Mouse (Mus musculus) macrophage (primary cell): ENCODE data around the gene 4931422A03Rik. TPM values are rescaled to one million over a fixed set of nuclear protein-coding genes. Genes with fewer than 3 reads are reported as not detected.
"Not testable (repeated sequence)": the region's sequence is repeated elsewhere in the genome, so short reads cannot be mapped to it uniquely, and the experiment has no call there.

Source experiments
- H3K27ac ChIP-seq: fragments of 350-480 bp; formaldehyde crosslinking; 2 replicates; pipeline ENCODE4 v1.9.0; 2021
- H3K36me3 ChIP-seq: fragments of 350-480 bp; formaldehyde crosslinking; 2 replicates; pipeline ENCODE4 v1.9.0; 2021; ENCODE audit errors: inconsistent target
- H3K4me3 ChIP-seq: fragments of 350-480 bp; formaldehyde crosslinking; 2 replicates; pipeline ENCODE4 v1.9.0; 2021; ENCODE audit errors: inconsistent target
- H3K79me2 ChIP-seq: fragments of 350-480 bp; formaldehyde crosslinking; 2 replicates; pipeline ENCODE4 v1.9.0; 2021; ENCODE audit errors: inconsistent target
- WGBS: methylation state at CpG from one replicate; pipeline ENCODE4 v1.1.7; 2026; ENCODE audit warnings: inconsistent platforms; ENCODE audit not compliant: missing documents; 5-methylcytosine and 5-hydroxymethylcytosine counted together
- polyA plus RNA-seq: library from polyadenylated mRNA; stranded (reverse); fragments of 250-400 nt; gene quantifications from 3 replicates; pipeline ENCODE4 v1.2.4, GENCODE M21; 2018; ENCODE audit warnings: inconsistent platforms

Gene 4931422A03Rik
- polyA plus RNA-seq, 1 experiment from 2014 or later, result not detected

DNA sequence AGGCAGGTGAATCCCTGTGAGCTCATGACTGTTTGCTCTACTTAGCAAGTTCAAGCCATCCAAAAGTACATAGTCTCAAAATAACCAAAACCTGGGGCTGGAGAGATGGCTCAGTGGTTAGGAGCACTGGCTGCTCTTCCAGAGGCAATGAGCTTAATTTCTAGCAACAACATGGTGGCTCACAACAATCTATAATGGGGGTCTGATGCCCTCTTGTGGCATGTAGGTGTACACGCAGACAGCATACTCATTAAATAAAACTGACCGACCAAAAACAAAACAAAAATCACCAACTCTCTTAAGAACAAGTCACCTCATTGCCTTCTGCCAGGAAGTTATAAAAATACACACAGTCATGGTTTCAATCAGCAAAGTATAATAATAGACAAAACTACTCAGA, 27.1 kb downstream of the 4931422A03Rik start:
- no peak overlapping the region for H3K27ac ChIP-seq
- H3K4me3 ChIP-seq, result no peak overlapping the region
- H3K79me2 ChIP-seq, result no peaks in the 10 kb centered on the region
- WGBS, result 10% methylated on average over 2 of the region's 2 CpGs
- H3K36me3 ChIP-seq, result no peaks in the 10 kb centered on the region

DNA sequence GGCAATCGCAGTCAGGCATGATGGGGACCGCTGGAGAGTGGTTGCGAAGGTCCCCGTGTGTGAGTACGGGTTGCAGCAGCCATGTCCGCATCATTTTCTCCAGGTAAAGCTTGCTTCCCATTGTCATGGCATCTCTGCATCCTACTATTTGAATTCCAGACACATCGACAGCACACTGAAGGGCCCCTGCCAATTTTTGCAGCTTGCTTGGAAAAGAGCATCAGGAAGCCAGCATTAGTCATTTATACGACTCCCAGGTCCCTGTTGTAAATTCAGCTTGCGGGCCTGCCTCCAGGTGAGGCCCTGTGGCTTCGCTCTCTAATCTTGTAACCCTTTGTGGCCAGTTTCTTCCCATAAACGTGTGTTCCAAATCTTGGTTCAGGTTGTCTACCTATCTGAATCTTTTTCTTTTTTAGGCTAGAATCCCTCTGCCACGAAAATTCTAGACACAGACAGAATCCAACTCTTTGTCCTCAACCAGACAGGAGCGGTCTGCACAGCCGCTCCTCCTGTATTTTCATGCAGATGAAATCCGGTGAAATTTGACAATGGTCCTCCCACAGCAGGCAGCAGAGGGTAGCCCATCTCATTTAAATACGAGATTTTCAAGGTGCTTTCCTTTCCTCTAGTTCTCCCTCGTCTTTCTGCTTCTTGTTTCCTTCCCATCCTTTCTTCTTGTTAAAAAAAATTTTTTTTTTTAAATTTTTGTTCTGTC, 35.4 kb downstream of the 4931422A03Rik start:
- Histone ChIP-seq H3K4me3 (no peak overlapping the region), H3K27ac (no peak overlapping the region), H3K36me3 (no peaks in the 10 kb centered on the region), H3K79me2 (no peaks in the 10 kb centered on the region)
- WGBS, result 92% methylated on average over 17 of the region's 17 CpGs

DNA sequence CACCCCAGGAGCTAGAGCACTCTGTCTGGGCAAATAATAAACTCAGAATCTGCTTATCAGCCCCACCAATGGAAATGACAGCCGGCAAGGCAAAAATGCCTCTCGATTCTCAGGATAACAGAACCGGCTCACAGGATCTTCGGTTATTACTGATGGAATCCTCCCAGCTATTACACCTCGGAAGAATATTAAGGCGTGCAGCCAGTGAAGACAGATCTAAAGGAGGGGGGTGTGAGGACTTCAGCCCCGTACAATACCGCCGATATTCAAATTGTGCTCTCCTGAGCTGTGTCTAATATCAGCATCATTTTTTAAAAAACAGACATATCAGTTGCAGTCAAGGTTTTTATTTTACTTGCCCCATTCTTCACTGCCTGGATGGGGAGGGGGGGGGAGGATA, 36.0 kb downstream of the 4931422A03Rik start:
- WGBS, result 93% methylated on average over 9 of the region's 9 CpGs
- no peak overlapping the region for H3K27ac ChIP-seq
- H3K79me2 ChIP-seq, result no peaks in the 10 kb centered on the region
- H3K36me3 ChIP-seq, result no peaks in the 10 kb centered on the region
- no peak overlapping the region for H3K4me3 ChIP-seq

DNA sequence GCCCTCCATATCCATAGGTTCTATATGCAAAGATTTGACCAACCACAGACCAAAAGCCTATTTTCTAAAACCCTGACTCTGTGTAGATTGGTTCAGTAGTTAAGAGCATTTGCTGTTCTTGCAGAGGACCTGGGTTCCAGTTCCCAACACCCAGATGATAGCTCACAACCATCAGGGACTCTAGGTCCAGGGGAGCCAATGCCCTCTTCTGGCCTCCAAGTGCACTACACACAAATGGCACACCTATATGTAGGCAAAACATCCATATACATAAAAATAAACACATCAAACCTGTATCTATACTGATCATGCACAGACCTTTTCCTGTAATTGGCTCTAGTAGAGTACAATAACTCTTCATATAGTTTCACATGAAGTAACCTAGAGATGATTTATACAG, 36.9 kb downstream of the 4931422A03Rik start:
- Histone ChIP-seq H3K79me2 (no peaks in the 10 kb centered on the region), H3K27ac (no peak overlapping the region), H3K4me3 (no peak overlapping the region), H3K36me3 (no peaks in the 10 kb centered on the region)

DNA sequence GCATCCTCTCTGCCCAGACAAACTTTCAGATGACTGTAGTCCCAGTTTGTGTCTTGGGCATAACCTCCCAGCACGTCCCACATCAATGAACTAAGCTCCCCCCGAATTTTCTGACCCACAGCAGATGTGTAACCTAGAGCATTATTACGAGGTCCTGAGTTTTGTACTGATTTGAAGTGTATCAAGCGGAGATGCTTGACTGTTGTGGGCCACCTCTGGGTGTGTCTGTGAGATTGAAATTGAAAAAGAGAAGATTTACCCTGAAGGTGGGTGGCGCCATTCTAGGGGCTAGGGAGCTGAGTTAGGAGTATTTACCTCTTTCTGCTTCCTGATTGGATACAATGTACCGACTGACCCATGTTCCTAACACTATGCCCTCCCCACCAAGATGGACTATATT, 38.4 kb downstream of the 4931422A03Rik start:
- WGBS, result 92% methylated on average over 6 of the region's 6 CpGs
- no peaks in the 10 kb centered on the region for H3K79me2 ChIP-seq
- H3K4me3 ChIP-seq, result no peak overlapping the region
- no peak overlapping the region for H3K27ac ChIP-seq
- H3K36me3 ChIP-seq, result no peaks in the 10 kb centered on the region

DNA sequence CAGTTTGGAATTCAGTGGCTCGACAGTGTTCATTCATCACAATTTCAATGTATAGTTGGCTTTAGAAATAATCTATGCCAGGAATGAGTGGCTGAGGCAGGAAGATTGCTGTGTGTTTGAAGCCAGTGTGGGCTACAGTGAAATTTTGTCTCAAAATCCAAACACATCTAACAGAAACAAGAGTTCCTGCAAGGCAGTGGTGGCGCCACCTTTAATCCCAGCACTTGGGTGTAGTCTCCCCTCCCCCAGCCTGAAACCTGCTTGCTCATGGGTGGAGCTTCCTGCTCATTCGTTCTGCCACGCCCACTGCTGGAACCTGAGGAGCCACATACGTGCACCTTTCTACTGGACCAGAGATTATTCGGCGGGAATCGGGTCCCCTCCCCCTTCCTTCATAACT, 40.6 kb downstream of the 4931422A03Rik start:
- not testable (repeated sequence) for H3K27ac ChIP-seq, H3K4me3 ChIP-seq, H3K36me3 ChIP-seq, H3K79me2 ChIP-seq
- WGBS, result 85% methylated on average over 8 of the region's 8 CpGs

DNA sequence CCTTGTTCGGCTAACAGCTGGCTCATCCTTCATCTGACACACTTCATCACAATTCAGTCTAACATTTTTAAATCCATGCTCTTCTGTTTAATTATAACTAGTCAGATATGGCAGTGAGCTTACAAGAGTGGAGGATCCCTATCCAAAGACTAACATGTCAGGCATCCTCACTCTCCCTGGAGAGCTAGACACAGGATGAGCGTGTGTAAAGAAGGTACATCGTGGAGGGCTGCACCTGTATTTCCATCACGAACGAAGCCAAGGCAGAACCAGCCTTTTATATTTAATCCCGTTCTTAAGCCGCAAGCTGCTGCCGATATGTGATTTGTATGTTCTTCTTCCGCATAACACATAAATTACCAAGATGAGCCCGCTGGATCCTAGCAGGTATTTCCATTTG, 45.0 kb downstream of the 4931422A03Rik start:
- 89% methylated on average over 10 of the region's 10 CpGs for WGBS
- H3K27ac ChIP-seq, result no peak overlapping the region
- peaks cover 41% of the 10 kb centered on the region for H3K36me3 ChIP-seq
- no peak overlapping the region for H3K4me3 ChIP-seq
- H3K79me2 ChIP-seq, result peaks cover 4% of the 10 kb centered on the region; the same call in 1 of the 2 replicates

DNA sequence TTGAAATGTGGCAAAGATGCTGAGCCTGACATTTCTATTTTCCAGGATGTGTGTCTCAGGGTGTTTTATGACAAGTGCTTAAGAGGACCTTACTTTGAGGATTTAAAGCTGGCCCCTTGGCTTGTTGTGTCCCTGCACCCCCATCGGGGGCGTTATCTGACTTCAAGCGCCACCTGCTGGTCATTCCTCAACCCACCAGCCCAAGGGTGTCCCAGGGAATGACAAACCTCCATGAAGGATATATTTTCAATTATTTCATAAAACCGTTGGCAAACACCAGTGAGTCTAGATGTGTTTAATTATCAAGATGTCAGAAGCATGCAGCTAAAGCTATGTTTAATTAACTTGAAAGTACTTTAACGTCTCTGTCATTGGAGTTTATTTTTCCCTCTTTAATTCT, 45.9 kb downstream of the 4931422A03Rik start:
- 24% methylated on average over 5 of the region's 5 CpGs for WGBS
- H3K27ac ChIP-seq, result no peak overlapping the region

DNA sequence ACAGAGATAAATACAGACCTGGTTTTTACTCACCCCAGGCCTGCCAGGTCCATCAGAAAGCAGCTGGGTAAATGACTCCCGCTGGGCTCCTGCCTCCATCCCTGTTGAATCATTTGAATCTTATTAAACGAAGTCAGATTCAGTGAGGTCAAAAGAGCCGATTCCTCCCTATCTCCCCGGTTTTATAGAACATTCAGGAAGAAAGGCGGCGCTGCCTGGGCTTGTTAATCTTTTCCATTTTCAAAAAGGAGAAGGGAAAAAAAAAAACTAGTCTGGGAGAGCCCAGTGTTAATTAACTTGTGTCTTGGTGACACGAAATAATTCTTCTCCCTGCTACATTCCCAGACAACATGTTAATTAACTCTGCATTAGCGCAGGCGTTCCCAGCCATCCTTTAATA, 50.4 kb downstream of the 4931422A03Rik start:
- peaks cover 72% of the 10 kb centered on the region for H3K36me3 ChIP-seq
- H3K4me3 ChIP-seq, result no peak overlapping the region
- WGBS, result 88% methylated on average over 8 of the region's 9 CpGs
- H3K27ac ChIP-seq, result no peak overlapping the region
- peaks cover 59% of the 10 kb centered on the region for H3K79me2 ChIP-seq

More for the DNA sequence above, 45.9 kb downstream of the 4931422A03Rik start:
- Histone ChIP-seq H3K4me3 (no peak overlapping the region), H3K79me2 (peaks cover 13% of the 10 kb centered on the region; the same call in 1 of the 2 replicates), H3K36me3 (peaks cover 50% of the 10 kb centered on the region)

DNA sequence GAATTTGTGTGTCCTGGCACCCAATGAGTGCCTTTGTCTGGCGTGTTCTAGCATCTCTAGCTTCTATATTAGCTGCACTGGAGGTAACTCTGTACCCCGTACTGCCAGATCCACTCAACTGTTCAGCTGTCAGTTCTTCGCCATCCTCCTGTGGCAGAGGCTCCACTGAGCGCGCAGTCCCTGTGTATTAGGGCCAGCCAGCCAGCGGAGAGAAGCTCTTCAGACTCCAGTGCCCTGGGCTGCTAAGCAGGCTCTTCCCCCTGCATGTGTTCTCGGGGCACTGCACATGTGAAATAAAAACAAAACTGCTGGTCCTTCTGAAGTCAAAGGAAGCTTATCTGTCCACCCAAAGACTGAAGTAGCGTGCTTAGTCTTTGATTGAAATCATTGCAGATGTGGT, 50.9 kb downstream of the 4931422A03Rik start:
- Histone ChIP-seq H3K27ac (no peak overlapping the region), H3K79me2 (peaks cover 64% of the 10 kb centered on the region), H3K4me3 (no peak overlapping the region), H3K36me3 (peaks cover 68% of the 10 kb centered on the region)
- WGBS, result 84% methylated on average over 8 of the region's 8 CpGs

DNA sequence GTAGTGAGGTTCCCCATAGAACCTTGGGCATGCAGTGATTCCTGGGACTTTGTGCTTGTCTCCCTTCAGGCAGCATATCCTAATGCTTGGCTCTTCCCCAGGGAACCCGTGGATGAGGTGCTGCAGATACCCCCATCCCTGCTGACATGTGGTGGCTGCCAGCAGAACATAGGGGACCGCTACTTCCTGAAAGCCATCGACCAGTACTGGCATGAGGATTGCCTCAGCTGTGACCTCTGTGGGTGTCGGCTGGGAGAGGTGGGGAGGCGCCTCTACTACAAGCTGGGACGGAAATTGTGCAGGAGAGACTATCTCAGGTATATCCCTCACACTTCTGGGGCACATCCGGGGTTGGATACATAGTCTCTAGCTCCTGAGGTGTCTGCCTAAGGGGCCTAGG, 52.3 kb downstream of the 4931422A03Rik start:
- WGBS, result 8% methylated on average over 7 of the region's 7 CpGs
- H3K4me3 ChIP-seq, result no peak overlapping the region
- H3K36me3 ChIP-seq, result peaks cover 63% of the 10 kb centered on the region
- peaks cover 77% of the 10 kb centered on the region for H3K79me2 ChIP-seq
- no peak overlapping the region for H3K27ac ChIP-seq

DNA sequence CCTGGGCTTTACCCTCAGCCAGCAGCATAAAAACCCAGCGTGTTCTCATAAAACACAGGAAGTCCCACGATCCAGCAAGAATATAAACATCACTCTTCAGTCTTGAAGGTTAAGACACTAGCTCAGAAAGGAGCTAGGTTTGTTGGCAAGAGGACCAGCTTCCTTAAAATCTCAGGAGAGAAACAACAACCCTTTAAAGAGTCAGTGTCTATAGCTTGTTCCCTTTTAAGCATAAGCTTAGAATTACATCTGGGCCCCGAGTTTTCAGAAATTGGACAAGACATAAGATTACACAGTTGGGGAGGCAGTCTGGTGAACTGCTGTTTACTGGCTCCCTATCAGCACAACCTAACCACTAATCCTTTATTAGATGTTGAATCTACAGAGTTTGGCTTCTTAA, 56.3 kb downstream of the 4931422A03Rik start:
- 2% methylated on average over 3 of the region's 3 CpGs for WGBS
- H3K27ac ChIP-seq, result peak overlapping the region; percentile 95

DNA sequence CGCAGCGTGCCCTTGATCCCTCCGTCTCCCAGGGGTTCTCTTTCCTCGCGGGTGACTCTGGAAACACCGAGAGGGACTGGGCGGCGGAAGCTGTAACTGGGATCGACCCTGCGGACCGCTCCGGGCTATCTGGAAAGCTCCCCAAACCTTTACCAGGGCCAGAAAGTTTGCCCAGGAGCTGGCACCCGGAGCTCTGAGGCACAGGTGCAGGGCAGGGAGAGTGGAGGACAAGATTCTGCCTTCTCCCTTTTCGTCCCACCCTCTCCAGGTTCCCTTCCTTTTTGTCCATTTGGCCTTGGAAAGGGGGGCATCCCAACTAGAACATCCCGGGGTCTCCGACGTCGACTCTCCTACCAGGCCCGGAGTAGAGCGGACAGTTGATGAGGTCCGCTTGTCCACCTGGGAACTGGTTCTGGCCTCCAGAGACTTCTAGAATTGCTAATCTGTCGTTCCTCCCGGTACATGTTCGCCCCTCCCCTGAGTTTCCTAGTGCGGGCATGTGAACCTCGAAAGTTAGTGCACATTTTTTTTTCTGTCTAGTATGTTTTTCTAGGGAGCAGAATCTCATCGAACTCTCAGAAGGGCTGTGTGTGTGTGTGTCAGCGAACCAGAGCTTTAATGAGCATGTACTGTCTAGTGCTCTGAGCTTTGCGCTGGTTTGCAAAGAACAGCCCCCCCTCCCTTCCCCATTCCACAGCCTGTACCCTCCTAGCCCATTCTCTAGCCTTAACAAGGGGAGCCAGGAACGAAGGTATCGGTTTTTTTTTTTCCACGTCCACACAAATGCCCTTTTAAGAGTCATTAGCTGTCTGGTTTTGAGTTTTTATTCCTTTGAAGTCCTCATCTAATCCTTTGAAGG, 57.1 kb downstream of the 4931422A03Rik start:
- H3K79me2 ChIP-seq, result peaks cover 57% of the 10 kb centered on the region
- peak overlapping the region; percentile 95 for H3K27ac ChIP-seq
- peaks cover 16% of the 10 kb centered on the region for H3K36me3 ChIP-seq
- under 1% methylated on average over 32 of the region's 32 CpGs for WGBS
- H3K4me3 ChIP-seq, result peak overlapping the region; percentile 94

More for the DNA sequence above, 56.3 kb downstream of the 4931422A03Rik start:
- Histone ChIP-seq H3K79me2 (peaks cover 65% of the 10 kb centered on the region), H3K4me3 (peak overlapping the region; percentile 94), H3K36me3 (peaks cover 23% of the 10 kb centered on the region)

DNA sequence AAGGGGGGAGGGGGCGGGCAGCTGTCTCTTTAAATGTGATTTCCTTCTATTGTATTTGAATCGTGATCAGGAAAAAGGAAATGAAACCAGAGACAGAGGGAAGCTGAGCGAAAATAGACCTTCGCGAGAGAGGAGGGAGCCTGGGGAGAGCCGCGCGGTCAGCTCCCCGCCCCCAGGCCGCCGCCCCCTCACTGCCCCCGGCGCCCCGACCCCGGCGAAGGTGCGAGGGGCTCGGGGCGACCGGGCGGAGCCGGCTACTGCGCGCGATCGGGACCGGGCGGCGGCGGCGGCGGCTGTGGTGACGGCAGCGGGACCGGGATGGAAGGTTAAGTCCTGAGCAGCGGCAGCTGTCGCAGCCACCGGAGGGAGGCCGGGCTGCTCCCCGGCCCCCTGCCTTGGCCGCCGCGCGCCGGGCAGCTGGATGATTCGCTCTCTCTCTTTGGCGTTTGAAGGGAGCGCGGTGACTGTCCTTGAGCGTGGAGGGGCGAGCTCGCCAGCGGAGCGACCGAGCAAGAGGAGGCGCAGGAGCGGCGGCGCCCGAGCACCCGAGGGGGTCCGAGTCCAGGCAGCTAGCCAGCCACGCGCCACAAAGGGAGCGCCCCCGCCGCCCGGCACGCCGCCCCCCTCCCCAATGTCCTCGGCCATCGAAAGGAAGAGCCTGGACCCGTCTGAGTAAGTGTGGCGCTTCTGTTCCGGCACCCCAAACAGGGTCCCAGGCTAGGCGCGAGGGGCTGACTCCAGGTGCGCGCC, 57.9 kb downstream of the 4931422A03Rik start:
- Histone ChIP-seq H3K36me3 (peaks cover 13% of the 10 kb centered on the region), H3K4me3 (peak overlapping the region; percentile 94)

More for the DNA sequence above, 57.9 kb downstream of the 4931422A03Rik start:
- under 1% methylated on average over 69 of the region's 79 CpGs for WGBS
- Histone ChIP-seq H3K27ac (peak overlapping the region; percentile 95), H3K79me2 (peaks cover 49% of the 10 kb centered on the region)
